Mouse (Mus musculus) limb, embryonic 12.5 days (tissue): ENCODE results near the gene Nfkb1. TPM values are rescaled to one million over a fixed set of nuclear protein-coding genes. Genes with fewer than 3 reads are reported as not detected.
A peak's percentile ranks its signal among the peaks of the same experiment; 100 is the strongest.

ENCODE experiments used
- ATAC-seq: fragments of 200-750 bp; cut with Nextera tagmentation; 2 replicates; pipeline ENCODE4 v1.8.0; 2017; ENCODE audit warnings: low read depth, moderate TSS enrichment; ENCODE audit not compliant: insufficient number of reproducible peaks, insufficient read depth, low FRiP score, low TSS enrichment
- H3K27ac ChIP-seq: fragments of 300-500 bp; sonication (generic); 2 replicates; pipeline ENCODE4 v1.5.1; 2016; ENCODE audit warnings: mild to moderate bottlenecking, moderate library complexity
- H3K27me3 ChIP-seq: fragments of 300-500 bp; sonication (generic); 2 replicates; pipeline ENCODE4 v1.6.1; 2016; ENCODE audit warnings: mild to moderate bottlenecking, moderate library complexity
- H3K36me3 ChIP-seq: fragments of 300-500 bp; sonication (generic); 2 replicates; pipeline ENCODE4 v1.6.1; 2016; ENCODE audit warnings: mild to moderate bottlenecking, moderate library complexity
- H3K4me1 ChIP-seq: fragments of 300-500 bp; sonication (generic); replicated peaks from 2 replicates; pipeline ENCODE4 v1.6.1; 2016
- H3K4me2 ChIP-seq: fragments of 300-500 bp; sonication (generic); 2 replicates; pipeline ENCODE4 v1.6.1; 2016; ENCODE audit warnings: mild to moderate bottlenecking, moderate library complexity
- H3K4me3 ChIP-seq: fragments of 300-500 bp; sonication (generic); replicated peaks from 2 replicates; pipeline ENCODE4 v1.5.1; 2016; ENCODE audit warnings: mild to moderate bottlenecking
- H3K9ac ChIP-seq: fragments of 300-500 bp; sonication (generic); replicated peaks from 2 replicates; pipeline ENCODE4 v1.6.1; 2016; ENCODE audit warnings: mild to moderate bottlenecking, moderate library complexity
- H3K9me3 ChIP-seq: fragments of 300-500 bp; sonication (generic); 2 replicates; pipeline ENCODE4 v1.6.1; 2016; ENCODE audit warnings: mild to moderate bottlenecking, moderate library complexity
- WGBS: fragments of 180-500 bp; shearing (Covaris S2); methylation state at CpG from one replicate; pipeline ENCODE4 v1.1.7; 2016; 5-methylcytosine and 5-hydroxymethylcytosine counted together
- polyA plus RNA-seq: library from polyadenylated mRNA; unstranded; fragments of >200 nt; fragmentation: Nextera tagmentation; extraction: Ambion mirVana; gene quantifications from 2 replicates; pipeline ENCODE4 v1.2.1, GENCODE M21; 2016

Nfkb1 gene
- polyA plus RNA-seq, 1 experiment from 2014 or later: 16.8 TPM

DNA sequence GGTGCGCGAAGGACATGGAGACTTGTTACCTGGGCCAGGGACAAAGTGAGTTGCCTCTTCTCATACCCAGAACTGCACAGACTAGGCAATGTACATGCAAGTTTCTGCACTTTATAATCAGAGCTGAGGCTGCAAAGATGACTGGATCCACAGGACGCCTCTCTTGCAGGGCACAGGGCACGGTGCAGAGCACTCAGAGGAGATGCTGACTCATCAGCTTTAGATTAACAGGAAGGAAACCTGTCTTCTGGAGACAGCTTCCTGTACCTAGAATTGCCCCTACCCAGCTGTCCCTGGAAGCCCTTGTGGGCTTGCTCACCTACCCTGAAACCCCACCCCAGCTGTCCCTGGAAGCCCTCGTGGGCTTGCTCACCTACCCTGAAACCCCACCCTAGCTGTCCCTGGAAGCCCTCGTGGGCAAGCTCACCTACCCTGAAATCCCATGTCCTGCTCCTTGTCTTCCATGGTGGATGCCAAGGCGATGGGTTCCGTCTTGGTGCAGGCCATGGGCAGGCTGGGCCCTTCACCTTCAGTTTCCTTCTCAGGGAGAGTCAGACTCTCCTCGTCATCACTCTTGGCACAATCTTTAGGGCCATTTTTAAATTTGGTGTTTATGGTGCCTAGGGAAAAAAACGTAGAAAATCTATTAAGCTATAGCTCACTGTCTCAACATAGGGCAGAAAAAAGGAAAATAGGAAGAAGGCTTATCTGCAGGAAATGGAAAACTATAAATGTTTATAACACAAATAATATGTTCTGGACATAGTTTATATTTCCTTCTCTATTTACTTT lies 86.5 kb downstream of the Nfkb1 start:
- Histone ChIP-seq H3K4me3 (no peak overlapping the region), H3K4me2 (no peak overlapping the region), H3K27me3 (no peaks in the 10 kb centered on the region), H3K4me1 (no peaks in the 10 kb centered on the region), H3K9ac (no peak overlapping the region), H3K9me3 (no peaks in the 10 kb centered on the region), H3K36me3 (peaks cover 67% of the 10 kb centered on the region), H3K27ac (no peak overlapping the region)
- ATAC-seq: no peak
- WGBS: 88% methylated on average over 10 of the region's 10 CpGs

DNA sequence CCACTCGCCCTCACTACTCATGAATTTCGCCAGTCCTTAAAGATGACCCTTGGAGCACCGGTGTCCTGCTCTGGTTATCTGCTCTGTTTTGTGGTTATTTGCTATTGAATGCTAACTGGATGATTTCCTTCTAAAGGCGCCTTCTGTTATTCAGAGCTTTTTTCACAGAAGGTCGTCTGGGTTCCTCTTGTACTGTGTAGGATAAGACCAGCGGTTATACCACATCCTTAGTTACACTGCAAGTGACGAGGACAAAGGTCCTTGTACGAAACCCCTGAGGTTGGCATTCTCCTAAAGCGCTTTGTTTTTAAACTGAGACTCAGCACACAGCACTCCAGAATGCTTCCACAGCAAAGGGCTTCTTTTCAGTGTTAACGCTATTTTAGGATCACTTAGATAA lies 88.6 kb downstream of the Nfkb1 start:
- no peak overlapping the region for H3K4me2 ChIP-seq
- H3K4me3 ChIP-seq: no peak overlapping the region
- H3K36me3 ChIP-seq: peaks cover 69% of the 10 kb centered on the region
- 92% methylated on average over 10 of the region's 10 CpGs for WGBS
- no peaks in the 10 kb centered on the region for H3K9me3 ChIP-seq
- ATAC-seq: no peak
- no peaks in the 10 kb centered on the region for H3K4me1 ChIP-seq
- H3K27ac ChIP-seq: no peak overlapping the region
- H3K27me3 ChIP-seq: no peaks in the 10 kb centered on the region
- H3K9ac ChIP-seq: no peak overlapping the region

DNA sequence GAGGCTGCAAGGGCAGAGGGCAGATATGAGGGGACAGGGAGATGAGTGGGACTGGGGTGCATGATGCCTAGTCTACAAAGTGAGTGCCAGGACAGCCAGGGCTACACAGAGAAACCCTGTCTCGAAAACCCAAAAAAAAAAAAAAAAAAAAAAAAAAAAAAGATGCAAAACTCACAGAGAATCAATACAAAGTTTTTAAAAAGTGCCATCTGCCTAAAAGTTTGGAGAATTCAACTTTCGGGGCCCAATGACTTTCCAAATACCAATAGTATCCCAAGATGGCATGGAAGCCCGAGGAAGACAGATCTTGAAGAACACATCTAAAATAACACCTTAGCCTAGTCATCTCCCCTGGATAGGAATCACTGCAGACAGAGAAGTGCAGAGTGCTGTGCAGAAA lies 93.0 kb downstream of the Nfkb1 start:
- no peaks in the 10 kb centered on the region for H3K9me3 ChIP-seq
- H3K4me1 ChIP-seq: no peaks in the 10 kb centered on the region
- peaks cover 66% of the 10 kb centered on the region for H3K36me3 ChIP-seq
- H3K27me3 ChIP-seq: no peaks in the 10 kb centered on the region
- WGBS: 86% methylated on average over 3 of the region's 3 CpGs
- H3K4me3 ChIP-seq: no peak overlapping the region
- H3K9ac ChIP-seq: no peak overlapping the region
- H3K27ac ChIP-seq: no peak overlapping the region
- ATAC-seq: no peak
- no peak overlapping the region for H3K4me2 ChIP-seq

GRCm38 (mm10) chr3:135597014-135597413 lies 94.3 kb downstream of the Nfkb1 start:
- no peaks in the 10 kb centered on the region for H3K9me3 ChIP-seq
- H3K36me3 ChIP-seq: peaks cover 66% of the 10 kb centered on the region
- peak overlapping the region; percentile 14; the same call in 1 of the 2 replicates for H3K27ac ChIP-seq
- H3K9ac ChIP-seq: no peak overlapping the region
- H3K4me1 ChIP-seq: 0 out of 2 replicates have a peak, but pooled peaks cover 2% of the 10 kb centered on the region
- no peak for ATAC-seq
- H3K4me3 ChIP-seq: no peak overlapping the region
- 80% methylated on average over 4 of the region's 4 CpGs for WGBS
- H3K4me2 ChIP-seq: no peak overlapping the region
- no peaks in the 10 kb centered on the region for H3K27me3 ChIP-seq

DNA sequence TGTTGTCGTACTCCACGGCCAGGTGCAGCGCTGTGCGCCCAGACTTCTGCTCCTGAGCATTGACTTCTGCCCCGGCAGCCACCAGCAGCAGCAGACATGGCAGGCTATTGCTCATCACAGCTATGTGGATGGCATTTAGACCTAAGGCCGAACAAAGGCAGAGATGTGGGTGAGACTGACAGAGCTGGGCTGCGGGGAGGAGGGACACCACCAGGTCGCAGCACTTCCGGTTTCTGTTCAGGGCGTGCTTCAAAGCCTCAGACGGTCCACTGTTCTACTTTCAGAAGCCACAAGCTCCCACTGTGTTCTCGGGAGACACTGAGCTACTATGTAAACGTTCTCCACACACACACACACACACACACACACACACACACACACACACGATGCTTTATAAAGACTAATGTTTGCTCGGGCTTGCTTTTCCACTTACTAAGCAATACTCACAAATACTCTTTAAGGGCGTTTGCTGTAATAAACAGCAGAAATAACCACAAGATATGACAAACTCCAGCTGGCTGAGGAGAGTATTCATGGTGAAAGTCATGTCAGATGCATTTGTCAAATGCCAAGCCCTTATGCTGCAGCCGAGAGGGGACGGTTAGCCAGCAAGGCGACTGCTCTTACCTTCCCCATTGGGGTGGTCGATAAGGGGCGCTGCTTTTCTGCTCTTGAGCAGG lies 97.0 kb downstream of the Nfkb1 start:
- 0 out of 2 replicates have a peak, but pooled peaks cover 8% of the 10 kb centered on the region for H3K4me1 ChIP-seq
- H3K36me3 ChIP-seq: peaks cover 70% of the 10 kb centered on the region
- no peak overlapping the region for H3K4me2 ChIP-seq
- H3K4me3 ChIP-seq: no peak overlapping the region
- 80% methylated on average over 21 of the region's 21 CpGs for WGBS
- no peaks in the 10 kb centered on the region for H3K27me3 ChIP-seq
- no peaks in the 10 kb centered on the region for H3K9me3 ChIP-seq
- ATAC-seq: no peak
- no peak overlapping the region for H3K9ac ChIP-seq
- no peak overlapping the region for H3K27ac ChIP-seq

- no peak overlapping the region for H3K4me2 ChIP-seq
- H3K9ac ChIP-seq: no peak overlapping the region
- H3K4me3 ChIP-seq: no peak overlapping the region
- H3K4me1 ChIP-seq: 0 out of 2 replicates have a peak, but pooled peaks cover 8% of the 10 kb centered on the region
- 92% methylated on average over 4 of the region's 4 CpGs for WGBS
- H3K27ac ChIP-seq: no peak overlapping the region
- no peaks in the 10 kb centered on the region for H3K9me3 ChIP-seq
- H3K27me3 ChIP-seq: no peaks in the 10 kb centered on the region
- no peak for ATAC-seq
- peaks cover 85% of the 10 kb centered on the region for H3K36me3 ChIP-seq
These were observed 99.3 kb downstream of the Nfkb1 start for GRCm38 (mm10) chr3:135592011-135592410.

- Histone ChIP-seq H3K4me2 (no peak overlapping the region), H3K9ac (no peak overlapping the region), H3K27ac (no peak overlapping the region), H3K4me1 (0 out of 2 replicates have a peak, but pooled peaks cover 8% of the 10 kb centered on the region), H3K27me3 (no peaks in the 10 kb centered on the region), H3K9me3 (no peaks in the 10 kb centered on the region), H3K4me3 (no peak overlapping the region), H3K36me3 (peaks cover 88% of the 10 kb centered on the region)
- 62% methylated on average over 5 of the region's 5 CpGs for WGBS
- no peak for ATAC-seq
These were observed 100.0 kb downstream of the Nfkb1 start for GRCm38 (mm10) chr3:135591376-135591775.

- no peak overlapping the region for H3K27ac ChIP-seq
- H3K9me3 ChIP-seq: no peaks in the 10 kb centered on the region
- H3K4me2 ChIP-seq: no peak overlapping the region
- no peak overlapping the region for H3K9ac ChIP-seq
- ATAC-seq: no peak
- H3K4me3 ChIP-seq: no peak overlapping the region
- 68% methylated on average over 4 of the region's 4 CpGs for WGBS
- H3K4me1 ChIP-seq: 0 out of 2 replicates have a peak, but pooled peaks cover 8% of the 10 kb centered on the region
- H3K36me3 ChIP-seq: peaks cover 87% of the 10 kb centered on the region
- H3K27me3 ChIP-seq: no peaks in the 10 kb centered on the region
These were observed 100.9 kb downstream of the Nfkb1 start for GRCm38 (mm10) chr3:135590471-135590870.

DNA sequence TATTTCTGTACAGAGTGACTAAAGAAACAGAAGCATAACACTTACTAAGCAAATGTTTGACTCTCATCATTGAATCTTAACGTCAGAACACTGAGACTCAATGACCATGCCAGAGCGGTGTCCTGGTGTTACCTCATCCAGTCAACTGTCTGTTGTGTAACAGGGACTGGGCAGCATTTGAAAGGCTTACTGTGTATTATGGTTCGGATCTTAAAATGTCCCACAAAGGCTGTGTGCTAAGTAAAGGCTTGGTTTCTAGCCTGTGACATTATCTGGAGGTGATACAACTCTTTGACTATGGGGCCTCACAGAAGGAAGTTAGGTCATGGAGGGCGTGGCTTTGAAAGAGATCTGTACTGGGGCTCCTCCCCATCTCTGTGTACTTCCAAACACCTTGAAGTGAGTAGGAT lies 104.9 kb downstream of the Nfkb1 start:
- Histone ChIP-seq H3K4me1 (peaks cover 11% of the 10 kb centered on the region), H3K27me3 (no peaks in the 10 kb centered on the region), H3K9ac (no peak overlapping the region), H3K4me3 (no peak overlapping the region), H3K9me3 (no peaks in the 10 kb centered on the region), H3K4me2 (no peak overlapping the region), H3K36me3 (peaks cover 74% of the 10 kb centered on the region), H3K27ac (no peak overlapping the region)
- ATAC-seq: no peak
- 87% methylated on average over 4 of the region's 4 CpGs for WGBS

DNA sequence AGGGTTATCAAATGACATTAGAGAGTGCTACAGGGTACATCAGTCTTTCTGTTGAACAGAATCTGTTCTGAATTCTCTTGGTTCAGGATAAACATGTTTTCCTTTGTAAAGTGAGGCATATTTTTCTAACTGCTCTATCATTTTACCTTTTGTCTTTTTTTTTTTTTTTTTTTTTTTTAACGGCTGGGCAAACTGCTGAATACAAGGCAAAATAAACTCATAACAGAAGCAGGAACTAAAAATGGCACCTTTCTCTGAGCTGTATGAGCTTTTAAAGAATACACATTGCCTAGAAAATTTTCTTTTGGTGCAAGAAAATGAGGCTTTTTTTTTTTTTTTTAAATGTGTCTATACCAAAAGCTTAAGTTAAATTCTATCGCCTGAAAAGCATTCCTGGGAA lies 105.3 kb downstream of the Nfkb1 start:
- Histone ChIP-seq H3K4me2 (no peak overlapping the region), H3K27ac (no peak overlapping the region), H3K36me3 (peaks cover 70% of the 10 kb centered on the region), H3K27me3 (no peaks in the 10 kb centered on the region), H3K9ac (no peak overlapping the region), H3K4me3 (no peak overlapping the region), H3K4me1 (peaks cover 11% of the 10 kb centered on the region), H3K9me3 (no peaks in the 10 kb centered on the region)
- ATAC-seq: no peak
- 90% methylated on average over 2 of the region's 2 CpGs for WGBS

DNA sequence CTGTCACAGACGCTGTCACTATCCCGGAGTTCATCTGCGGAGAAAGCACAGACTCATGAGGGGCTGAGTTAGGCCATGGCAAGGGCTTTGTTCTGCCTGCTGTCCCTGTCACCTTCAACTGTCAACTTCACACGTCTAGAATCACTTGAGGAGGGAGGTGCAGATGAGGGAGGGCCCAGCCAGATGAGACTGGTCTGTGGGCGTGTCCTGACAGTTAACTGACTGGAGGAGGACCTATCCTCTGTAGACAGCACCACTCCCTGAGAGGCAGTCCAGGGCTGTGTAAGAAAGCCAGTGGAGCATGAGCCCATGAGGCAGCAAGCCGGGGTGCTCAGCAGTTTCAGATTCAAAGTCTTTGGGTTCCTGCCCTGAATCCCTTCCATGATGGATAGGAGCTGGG lies 105.9 kb downstream of the Nfkb1 start:
- no peak for ATAC-seq
- Histone ChIP-seq H3K4me1 (peaks cover 17% of the 10 kb centered on the region), H3K27ac (no peak overlapping the region), H3K4me3 (no peak overlapping the region), H3K27me3 (no peaks in the 10 kb centered on the region), H3K36me3 (peaks cover 64% of the 10 kb centered on the region), H3K9me3 (no peaks in the 10 kb centered on the region), H3K4me2 (no peak overlapping the region), H3K9ac (no peak overlapping the region)
- 35% methylated on average over 6 of the region's 6 CpGs for WGBS
